Mouse (Mus musculus): ENCODE measurements around the gene Ranbp3l. TPM values are rescaled to one million over a fixed set of nuclear protein-coding genes. Genes with fewer than 3 reads are reported as not detected.

The Ranbp3l gene
- total RNA-seq, 2 experiments from 2014 or later = 9.3 to 12.7 TPM

- no peak for DNase-seq (ENCODE audit: low spot score in 2 of 2)
- intact Hi-C loops (cut with DNase I) = no loop called here
These were observed 121.5 kb downstream of the Ranbp3l start for GRCm38 (mm10) chr15:9089136-9089720.

DNA sequence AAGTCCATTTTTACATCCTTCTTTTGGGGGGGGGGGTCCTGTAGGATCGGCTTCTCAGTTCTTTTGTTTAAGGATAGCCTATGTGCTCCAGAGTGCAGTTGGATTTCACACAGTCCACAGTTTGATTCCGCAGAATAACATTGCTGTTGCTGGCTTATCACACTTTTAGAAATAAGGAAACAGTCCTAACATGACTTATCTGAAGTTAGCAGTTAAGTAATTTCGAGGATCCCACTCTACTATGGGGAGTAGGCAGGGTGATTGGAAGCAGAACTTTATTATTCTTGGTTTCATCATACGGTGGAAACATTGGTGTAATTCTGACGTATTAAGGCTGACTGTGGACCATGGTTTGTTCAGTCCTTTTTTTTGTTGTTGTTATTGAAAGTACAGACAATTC is 122.9 kb downstream of the Ranbp3l start:
- intact Hi-C loops (cut with DNase I) = no loop called here
- DNase-seq (ENCODE audit: low spot score in 2 of 2) = no peak

- no peak for DNase-seq (ENCODE audit: low spot score in 2 of 2)
- intact Hi-C loops (cut with DNase I) = no loop called here
These were observed 126.0 kb downstream of the Ranbp3l start for GRCm38 (mm10) chr15:9093598-9094365.

DNA sequence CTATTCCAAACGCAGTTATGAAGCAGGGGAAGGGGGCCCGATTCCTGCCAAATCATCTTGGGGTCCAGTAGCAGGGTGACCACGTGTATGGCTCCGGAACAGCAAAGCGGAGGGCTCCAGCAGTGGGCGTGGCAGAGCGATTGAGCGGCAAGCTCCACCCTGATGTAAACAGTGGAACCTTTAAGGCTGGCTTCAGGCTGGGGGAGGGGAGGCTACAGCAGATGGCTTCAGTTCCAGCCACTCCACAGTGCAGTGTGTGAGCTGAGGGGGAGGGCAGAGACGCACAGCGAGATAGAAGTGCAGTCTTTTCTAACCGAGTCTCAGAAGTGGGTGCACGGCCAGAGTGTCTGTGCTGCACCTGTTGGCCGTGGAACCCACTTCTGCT is 126.6 kb downstream of the Ranbp3l start:
- peak; percentile 55 to 76 for DNase-seq (ENCODE audit: low spot score in 2 of 2)
- intact Hi-C loops (cut with DNase I) = no loop called here

DNA sequence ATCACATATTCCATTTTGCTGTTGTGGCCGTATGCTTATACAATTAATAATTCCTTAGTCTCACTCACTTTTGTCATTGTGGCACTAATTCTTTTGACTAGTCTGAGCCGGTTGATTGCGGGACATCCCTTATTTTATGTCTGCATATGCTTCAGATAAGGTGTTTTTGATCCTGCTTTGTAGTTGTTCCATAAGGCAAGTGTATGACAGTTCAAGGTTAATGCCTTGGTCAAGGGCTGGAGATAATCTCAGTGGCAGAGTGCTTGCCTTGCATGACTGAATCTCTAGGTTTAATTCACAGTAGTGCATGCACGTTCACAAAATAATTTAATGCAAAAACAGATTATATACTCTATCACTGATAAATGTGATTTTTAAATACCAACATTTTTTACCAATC is 129.1 kb downstream of the Ranbp3l start:
- no peak for DNase-seq (ENCODE audit: low spot score in 2 of 2)
- intact Hi-C loops (cut with DNase I) = no loop called here

DNA sequence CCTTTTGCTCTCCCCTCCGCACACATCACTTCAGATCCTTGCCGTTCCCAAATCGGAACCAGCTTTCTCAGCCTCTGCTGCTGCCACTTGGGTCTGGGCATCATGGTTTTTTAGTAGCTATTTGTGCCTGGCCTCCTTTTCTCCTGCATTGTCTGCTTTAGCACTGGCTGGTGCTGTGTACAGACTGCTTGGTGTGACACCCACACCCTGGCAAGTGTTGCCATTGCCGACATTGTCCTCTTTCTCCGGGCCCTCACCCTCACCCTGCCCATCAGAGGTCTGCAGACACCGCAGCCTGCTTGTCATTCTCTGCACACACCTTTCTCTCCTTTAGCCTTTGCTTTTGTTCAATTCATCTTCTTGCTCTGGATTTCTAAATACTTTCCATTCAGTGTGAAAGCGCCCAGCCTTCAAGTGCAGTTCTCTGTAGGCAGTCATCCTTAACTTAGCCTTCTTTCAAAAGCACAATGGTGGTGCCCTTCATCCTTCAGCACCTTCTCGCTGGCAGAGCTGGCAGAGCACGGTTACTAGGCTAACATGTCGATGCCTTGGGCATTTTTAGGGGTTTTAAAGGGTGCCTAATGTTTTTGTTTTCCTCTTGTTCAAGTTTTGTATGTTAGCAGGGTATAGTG is 132.8 kb downstream of the Ranbp3l start:
- intact Hi-C loops (cut with DNase I) = no loop called here
- peak in 1 of 2 experiments; percentile 30 for DNase-seq (ENCODE audit: low spot score in 2 of 2)

GRCm38 (mm10) chr15:9106303-9107074 is 138.7 kb downstream of the Ranbp3l start:
- DNase-seq (ENCODE audit: low spot score in 2 of 2) = no peak
- intact Hi-C loops (cut with DNase I) = no loop called here

DNA sequence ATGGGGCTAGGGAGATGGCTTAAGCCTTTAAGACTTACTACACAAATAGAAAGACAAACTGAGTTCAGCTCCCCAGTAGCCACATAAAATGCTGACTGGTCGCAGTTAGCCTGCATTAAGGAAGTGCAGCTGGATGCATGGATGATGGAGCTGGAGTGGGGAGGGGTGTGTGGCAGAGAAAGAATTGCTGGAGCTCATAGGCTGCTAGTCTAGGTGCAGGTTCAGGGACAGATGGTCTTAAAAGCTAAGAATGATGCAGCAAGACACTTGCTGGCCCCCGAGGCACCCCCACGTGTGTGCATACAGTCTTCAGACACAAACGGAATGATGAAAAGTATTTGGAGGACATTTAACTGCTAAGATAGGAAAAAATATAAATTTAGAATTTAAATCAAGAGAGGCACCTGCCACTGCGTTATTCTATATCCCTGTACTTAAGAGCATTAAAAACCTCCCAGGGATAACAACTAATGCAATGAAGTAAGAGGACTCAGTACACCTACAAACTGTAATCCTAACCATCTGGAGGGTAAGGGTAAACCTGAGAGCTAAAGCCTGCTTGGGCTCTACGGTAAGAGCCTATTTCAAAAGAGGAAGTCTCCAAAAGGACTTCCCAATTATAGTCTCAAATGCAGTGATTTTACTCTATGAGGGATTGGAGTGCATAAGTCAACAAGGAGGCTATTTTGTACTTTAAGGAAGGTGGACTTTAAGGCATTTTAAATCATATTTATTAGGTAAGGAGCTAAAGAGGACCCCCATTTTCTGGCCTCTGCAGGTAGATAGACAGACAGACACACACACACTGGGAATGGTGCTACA is 143.0 kb downstream of the Ranbp3l start:
- intact Hi-C loops (cut with DNase I) = no loop called here
- no peak for DNase-seq (ENCODE audit: low spot score in 2 of 2)

- no peak for DNase-seq (ENCODE audit: low spot score in 2 of 2)
- intact Hi-C loops (cut with DNase I) = no loop called here
These were observed 143.9 kb downstream of the Ranbp3l start for GRCm38 (mm10) chr15:9111648-9112047.

DNA sequence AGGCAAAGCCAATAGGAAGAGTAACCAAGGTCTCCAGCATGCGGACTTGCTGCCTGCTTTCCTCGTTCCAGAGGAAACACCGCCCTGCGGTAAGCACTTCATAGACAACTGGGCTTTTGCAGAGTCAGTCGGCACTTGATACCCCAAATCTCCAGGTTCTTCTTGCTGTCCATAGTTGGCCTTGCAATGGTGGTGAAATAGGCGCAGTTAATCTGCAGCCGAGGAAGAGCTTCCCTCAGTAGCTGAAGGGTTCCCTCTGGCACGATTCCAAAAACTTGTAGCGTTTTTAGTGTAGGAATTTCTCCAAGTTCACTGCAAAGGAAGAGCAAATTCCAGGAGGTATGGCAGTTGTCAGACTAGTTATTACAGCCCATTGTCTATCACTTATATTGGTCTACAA is 145.8 kb downstream of the Ranbp3l start:
- intact Hi-C loops (cut with DNase I) = no loop called here
- no peak for DNase-seq (ENCODE audit: low spot score in 2 of 2)

DNA sequence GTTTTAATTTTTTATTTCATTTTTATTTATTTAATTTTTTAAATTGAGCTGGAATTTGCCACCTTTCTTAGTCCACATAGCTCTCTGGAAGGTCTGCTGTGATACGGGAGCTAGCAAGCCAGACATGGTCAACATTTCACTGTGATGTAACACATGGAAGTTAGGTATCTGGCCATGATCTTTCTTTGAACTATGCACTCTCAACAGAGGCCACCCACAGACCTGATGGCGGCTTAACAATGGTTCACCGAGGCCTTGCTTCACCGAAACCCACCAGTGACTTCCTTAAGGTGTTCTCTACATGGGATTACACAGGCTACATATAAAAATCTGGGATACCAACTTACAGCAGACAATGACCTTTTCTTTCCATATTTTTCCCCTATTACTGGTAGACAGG is 146.4 kb downstream of the Ranbp3l start:
- DNase-seq (ENCODE audit: low spot score in 2 of 2) = no peak
- intact Hi-C loops (cut with DNase I) = no loop called here

GRCm38 (mm10) chr15:9114599-9114998 is 146.8 kb downstream of the Ranbp3l start:
- intact Hi-C loops (cut with DNase I) = no loop called here
- no peak for DNase-seq (ENCODE audit: low spot score in 2 of 2)

Other genes starting within 250 kb of the Ranbp3l start
- 10 to 100 TPM; 40.9 to 46.2 TPM for gene Nadk2, start 103.3 kb downstream of the Ranbp3l start, total RNA-seq (2021)
- 10 to 100 TPM; 65.7 to 66.0 TPM for gene Lmbrd2, start 172.6 kb downstream of the Ranbp3l start, total RNA-seq (2021)
- 1 to 10 TPM; 4.3 to 5.5 TPM for gene Skp2, start 187.5 kb downstream of the Ranbp3l start, total RNA-seq (2021)

All from left cerebral cortex, postnatal 14 days (tissue).